Mouse (Mus musculus) CH12.LX (cell line): ENCODE measurements around the gene Tent5b. TPM values are rescaled to one million over a fixed set of nuclear protein-coding genes. Genes with fewer than 3 reads are reported as not detected.
A peak's percentile ranks its signal among the peaks of the same experiment; 100 is the strongest.

Source experiments
- DNase-seq: peaks from one replicate; pipeline ENCODE4 v3.0.0-alpha.2; 2013; ENCODE audit errors: extremely low read depth
- H3K27ac ChIP-seq: 2 replicates; pipeline ENCODE4 v1.5.1; 2012; ENCODE audit warnings: low read depth, mild to moderate bottlenecking, control low read depth, moderate library complexity; ENCODE audit not compliant: insufficient read depth
- H3K27me3 ChIP-seq: replicated peaks from 2 replicates; pipeline ENCODE3; 2012; ENCODE audit warnings: inconsistent platforms
- H3K36me3 ChIP-seq, 2 experiments: replicated peaks in 1 of 2; 2 replicates each; pipeline versions ENCODE3 to v1.6.1; 2012; ENCODE audit warnings: inconsistent platforms in 1 of 2, low read length in 1 of 2, mild to moderate bottlenecking in 1 of 2, mixed read lengths in 1 of 2, moderate library complexity in 1 of 2; ENCODE audit not compliant: control insufficient read depth in 1 of 2, insufficient read depth in 1 of 2
- H3K4me1 ChIP-seq, 2 experiments: 2 replicates each; pipeline ENCODE4 v1.6.1; 2012; ENCODE audit warnings: inconsistent platforms in 1 of 2, moderate library complexity in 1 of 2; ENCODE audit not compliant: insufficient read depth in 2 of 2, control insufficient read depth in 1 of 2
- H3K4me2 ChIP-seq: 2 replicates; pipeline ENCODE4 v1.6.1; 2012; ENCODE audit warnings: low read depth, mild to moderate bottlenecking, control low read depth; ENCODE audit not compliant: poor library complexity, insufficient read depth, severe bottlenecking
- H3K4me3 ChIP-seq, 3 experiments: fragments of 150-350 bp in 1 of 3; sonication (generic) in 1 of 3; replicated peaks in 1 of 3; 2 replicates each; pipeline versions ENCODE3 to v1.5.1; 2011 to 2012; ENCODE audit warnings: low read depth in 2 of 3, low read length in 2 of 3, mild to moderate bottlenecking in 2 of 3, moderate library complexity in 2 of 3, control low read depth in 1 of 3, improper control_type of control experiment in 1 of 3, inconsistent platforms in 1 of 3, mixed read lengths in 1 of 3; ENCODE audit not compliant: poor library complexity in 1 of 3
- H3K79me2 ChIP-seq: replicated peaks from 2 replicates; pipeline ENCODE4 v1.6.1; 2012; ENCODE audit warnings: mild to moderate bottlenecking, moderate library complexity; ENCODE audit not compliant: control insufficient read depth, poor library complexity, insufficient read depth, severe bottlenecking; ENCODE audit errors: extremely low read depth
- H3K9ac ChIP-seq: 2 replicates; pipeline ENCODE4 v1.6.1; 2012; ENCODE audit warnings: low read depth, mild to moderate bottlenecking, control low read depth, moderate library complexity; ENCODE audit not compliant: insufficient read depth
- H3K9me3 ChIP-seq: replicated peaks from 2 replicates; pipeline ENCODE3; 2012; ENCODE audit warnings: low read length, inconsistent platforms, mixed read lengths
- BHLHE40 ChIP-seq: IDR thresholded peaks from 2 replicates; pipeline ENCODE4 v1.6.1; 2011; ENCODE audit warnings: mild to moderate bottlenecking, low read depth, low read length, improper control_type of control experiment
- CHD1 ChIP-seq: IDR thresholded peaks from 2 replicates; pipeline ENCODE4 v1.6.1; 2012; ENCODE audit warnings: low read depth, low read length, improper control_type of control experiment, inconsistent platforms
- CHD2 ChIP-seq: IDR thresholded peaks from 2 replicates; pipeline ENCODE4 v1.6.1; 2011; ENCODE audit warnings: low read length, improper control_type of control experiment
- CTCF ChIP-seq, 2 experiments: IDR thresholded peaks in 1 of 2; conservative IDR thresholded peaks in 1 of 2; 2 replicates each; pipeline ENCODE4 v1.5.1; 2011 to 2012; ENCODE audit warnings: low read depth in 2 of 2, low read length in 2 of 2, improper control_type of control experiment in 1 of 2, inconsistent platforms in 1 of 2, mild to moderate bottlenecking in 1 of 2, moderate library complexity in 1 of 2
- ELF1 ChIP-seq: IDR thresholded peaks from 2 replicates; pipeline ENCODE4 v1.6.1; 2014; ENCODE audit warnings: low read depth, mild to moderate bottlenecking, inconsistent platforms, low read length, improper control_type of control experiment
- ETS1 ChIP-seq: conservative IDR thresholded peaks from 2 replicates; pipeline ENCODE4 v1.6.1; 2012; ENCODE audit warnings: low read depth, mild to moderate bottlenecking, inconsistent platforms, low read length, improper control_type of control experiment, moderate library complexity
- GABPA ChIP-seq: IDR thresholded peaks from 2 replicates; pipeline ENCODE4 v1.6.1; 2012; ENCODE audit warnings: low read depth, low read length, improper control_type of control experiment, inconsistent platforms; ENCODE audit not compliant: insufficient replicate concordance
- IRF4 ChIP-seq: IDR thresholded peaks from 2 replicates; pipeline ENCODE4 v1.6.1; 2014; ENCODE audit warnings: low read depth, mild to moderate bottlenecking, inconsistent platforms, low read length, improper control_type of control experiment
- JUND ChIP-seq: conservative IDR thresholded peaks from 2 replicates; pipeline ENCODE4 v1.6.1; 2011; ENCODE audit warnings: low read depth, low read length, improper control_type of control experiment
- MAFK ChIP-seq: IDR thresholded peaks from 2 replicates; pipeline ENCODE4 v1.6.1; 2011; ENCODE audit warnings: low read length, improper control_type of control experiment; ENCODE audit not compliant: insufficient replicate concordance
- MAZ ChIP-seq: IDR thresholded peaks from 2 replicates; pipeline ENCODE4 v1.6.1; 2012; ENCODE audit warnings: low read depth, mild to moderate bottlenecking, inconsistent platforms, low read length, improper control_type of control experiment, moderate library complexity
- MXI1 ChIP-seq: IDR thresholded peaks from 2 replicates; pipeline ENCODE4 v1.6.1; 2011; ENCODE audit warnings: mild to moderate bottlenecking, low read depth, low read length, improper control_type of control experiment
- MYC ChIP-seq: IDR thresholded peaks from 2 replicates; pipeline ENCODE4 v1.6.1; 2011; ENCODE audit warnings: low read depth, mild to moderate bottlenecking, improper control_type of control experiment, low read length
- NELFE ChIP-seq: IDR thresholded peaks from 2 replicates; pipeline ENCODE4 v1.6.1; 2011; ENCODE audit warnings: low read depth, low read length, improper control_type of control experiment
- POLR2AphosphoS2 ChIP-seq: IDR thresholded peaks from 2 replicates; pipeline ENCODE4 v1.6.1; 2011; ENCODE audit warnings: low read depth, low read length, improper control_type of control experiment
- RAD21 ChIP-seq: IDR thresholded peaks from 2 replicates; pipeline ENCODE4 v1.6.1; 2011; ENCODE audit warnings: low read depth, mild to moderate bottlenecking, low read length, improper control_type of control experiment, moderate library complexity
- RCOR1 ChIP-seq: conservative IDR thresholded peaks from 2 replicates; pipeline ENCODE4 v1.6.1; 2012; ENCODE audit warnings: low read depth, mild to moderate bottlenecking, inconsistent platforms, low read length, improper control_type of control experiment
- SIN3A ChIP-seq: IDR thresholded peaks from 2 replicates; pipeline ENCODE4 v1.6.1; 2012; ENCODE audit warnings: low read length, improper control_type of control experiment, inconsistent platforms
- TCF12 ChIP-seq: IDR thresholded peaks from 2 replicates; pipeline ENCODE4 v1.6.1; 2014; ENCODE audit warnings: low read depth, mild to moderate bottlenecking, inconsistent platforms, low read length, improper control_type of control experiment
- USF1 ChIP-seq: IDR thresholded peaks from 2 replicates; pipeline ENCODE4 v1.6.1; 2014; ENCODE audit warnings: low read depth, mild to moderate bottlenecking, inconsistent platforms, low read length, improper control_type of control experiment
- USF2 ChIP-seq: conservative IDR thresholded peaks from 2 replicates; pipeline ENCODE4 v1.6.1; 2011; ENCODE audit warnings: low read depth, low read length, improper control_type of control experiment
- ZMIZ1 ChIP-seq: IDR thresholded peaks from 2 replicates; pipeline ENCODE4 v1.6.1; 2012; ENCODE audit warnings: low read depth, mild to moderate bottlenecking, inconsistent platforms, low read length, improper control_type of control experiment
- ZNF384 ChIP-seq: IDR thresholded peaks from 2 replicates; pipeline ENCODE4 v1.6.1; 2012; ENCODE audit warnings: low read depth, low read length, improper control_type of control experiment, inconsistent platforms
- dilution Hi-C: fragments of 300-500 bp; cut with MboI; formaldehyde crosslinking; loops from 2 replicates; pipeline ENCODE4 v1.14.3; 2020; ENCODE audit warnings: low sequenced_read_pairs; ENCODE audit not compliant: extremely low pct_unique_long_range_greater_than_20kb, extremely low pct_ligation_motif_present
- in situ Hi-C: fragments of 300-500 bp; cut with MboI; formaldehyde crosslinking; loops from 3 replicates; pipeline ENCODE4 v1.14.3; 2019; ENCODE audit warnings: low sequenced_read_pairs, low pct_ligation_motif_present, low pct_unique_long_range_greater_than_20kb, mixed read lengths
- polyA plus RNA-seq: library from polyadenylated mRNA; unstranded; fragments of >175 nt; gene quantifications from 2 replicates; pipeline ENCODE4 v1.2.1, GENCODE M21; 2012; ENCODE audit warnings: low read depth; ENCODE audit not compliant: insufficient read length
- total RNA-seq, 2 experiments: library from RNA; depleted of rRNA; stranded (reverse); fragments of 300-350 nt in 1 of 2; fragments of >200 nt in 1 of 2; gene quantifications; 2 replicates each; pipeline ENCODE4 v1.2.3; 2012 to 2014

The Tent5b gene
- total and polyA plus RNA-seq, 3 experiments = not detected

GRCm38 (mm10) chr4:133480185-133480537, 229 bp downstream of the Tent5b start:
- no peak for DNase-seq
- Histone ChIP-seq H3K36me3 (no peaks in the 10 kb centered on the region), H3K4me2 (peak overlapping the region; percentile 60), H3K79me2 (no peaks in the 10 kb centered on the region), H3K4me1 (peaks cover 0 to 13% of the 10 kb centered on the region in 2 experiments; a peak in 3 of 4 replicates), H3K4me3 (peak overlapping the region in 2 of 3 experiments; percentile 23 to 42), H3K27me3 (peaks cover 95% of the 10 kb centered on the region), H3K9ac (no peak overlapping the region), H3K9me3 (no peaks in the 10 kb centered on the region), H3K27ac (no peak overlapping the region)
- dilution Hi-C loops (no loop called here), in situ Hi-C loops (no loop called here)
- TF ChIP-seq ZNF384 = no peak
- TF ChIP-seq MYC = no peak
- TF ChIP-seq NELFE = no peak
- TF ChIP-seq MXI1 = no peak

DNA sequence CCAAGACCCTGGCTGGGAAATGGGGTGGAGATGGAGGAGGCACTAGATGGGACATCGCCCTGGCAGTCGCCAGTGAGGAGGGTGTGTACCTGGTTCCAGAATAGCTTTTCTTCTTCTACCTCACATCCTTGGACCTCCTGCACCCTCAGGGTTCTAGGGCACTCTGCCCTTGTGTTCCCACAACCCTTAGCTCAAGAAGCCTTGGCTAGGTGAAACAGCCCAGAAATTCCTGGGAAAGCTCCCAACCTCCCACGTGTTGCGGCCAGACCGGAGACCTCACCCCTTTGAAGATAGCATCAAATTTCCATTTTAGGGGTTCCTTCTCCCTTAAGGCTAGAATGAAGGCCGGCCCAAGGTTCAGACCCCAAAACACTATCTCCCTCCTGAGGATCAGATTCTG, 822 bp downstream of the Tent5b start:
- peaks cover 0 to 13% of the 10 kb centered on the region in 2 experiments; a peak in 3 of 4 replicates for H3K4me1 ChIP-seq
- in situ Hi-C loops (no loop called here), dilution Hi-C loops (no loop called here)
- no peaks in the 10 kb centered on the region for H3K79me2 ChIP-seq
- no peak overlapping the region for H3K27ac ChIP-seq
- H3K36me3 ChIP-seq = no peaks in the 10 kb centered on the region
- DNase-seq = no peak
- peak overlapping the region; percentile 60; the same call in 1 of the 2 replicates for H3K4me2 ChIP-seq
- no peak overlapping the region for H3K4me3 ChIP-seq
- no peaks in the 10 kb centered on the region for H3K9me3 ChIP-seq
- TF ChIP-seq GABPA (no peak), ZMIZ1 (no peak), MAZ (no peak)
- TF ChIP-seq, all 38 proteins: peak for 0
- Histone ChIP-seq H3K9ac (no peak overlapping the region), H3K27me3 (peaks cover 95% of the 10 kb centered on the region)

DNA sequence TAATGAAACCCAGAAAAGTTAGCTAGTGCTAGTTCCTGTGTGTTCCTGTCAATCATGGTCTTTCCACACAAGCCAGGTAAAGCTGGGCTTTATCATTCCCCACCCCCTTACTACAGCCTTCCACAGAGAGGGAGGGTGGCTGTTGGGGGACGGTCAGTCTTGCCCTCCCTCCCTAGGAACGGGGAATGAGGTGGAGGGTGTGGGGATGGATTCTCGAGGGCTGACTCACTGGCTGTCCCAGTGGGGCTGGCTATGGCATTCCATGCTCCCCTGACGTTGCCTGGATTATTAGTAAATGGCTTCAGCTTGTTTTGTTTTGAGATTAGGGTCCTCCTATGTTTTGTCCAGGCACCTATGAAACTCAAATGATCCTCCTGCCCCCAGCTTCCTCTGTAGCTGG, 1.6 kb downstream of the Tent5b start:
- dilution Hi-C loops (no loop called here), in situ Hi-C loops (no loop called here)
- Histone ChIP-seq H3K4me2 (no peak overlapping the region), H3K79me2 (no peaks in the 10 kb centered on the region), H3K27ac (no peak overlapping the region), H3K9ac (no peak overlapping the region), H3K4me1 (peaks cover 0 to 13% of the 10 kb centered on the region in 2 experiments; a peak in 3 of 4 replicates), H3K27me3 (peaks cover 95% of the 10 kb centered on the region), H3K36me3 (no peaks in the 10 kb centered on the region), H3K4me3 (no peak overlapping the region), H3K9me3 (no peaks in the 10 kb centered on the region)
- no peak for DNase-seq
- TF ChIP-seq JUND (no peak), BHLHE40 (no peak), CHD1 (no peak), USF1 (no peak), TCF12 (no peak), SIN3A (no peak), CTCF (conservative IDR thresholded peaks at IDR 0.05 in 1 of 2, IDR thresholded peaks at IDR 0.05 in 1 of 2; ENCODE audit: low read depth in 2 of 2, low read length in 2 of 2) (no peak), ELF1 (no peak), RCOR1 (no peak), MAFK (no peak), USF2 (no peak), RAD21 (no peak), POLR2AphosphoS2 (no peak), ETS1 (no peak), GABPA (no peak), CHD2 (no peak), IRF4 (no peak)
